Mouse (Mus musculus) cerebellum, postnatal 4 days (tissue): ENCODE results near the gene Apc2.

Experiments used
- DNase-seq, 2 experiments: peaks; one replicate each; pipeline ENCODE4 v3.0.0; 2022; ENCODE audit warnings: low spot score in 2 of 2, mixed read lengths in 1 of 2

The Apc2 gene

GRCm38 (mm10) chr10:80262776-80263365 is 32.9 kb upstream of the Apc2 start:
- DNase-seq = no peak

- peak; percentile 96 to 99 for DNase-seq
These were observed 31.2 kb upstream of the Apc2 start for GRCm38 (mm10) chr10:80264341-80265148.

- DNase-seq = no peak
These were observed 30.7 kb upstream of the Apc2 start for GRCm38 (mm10) chr10:80265149-80265486.

- no peak for DNase-seq
These were observed 25.7 kb upstream of the Apc2 start for GRCm38 (mm10) chr10:80270099-80270498.

GRCm38 (mm10) chr10:80270734-80271181 is 25.0 kb upstream of the Apc2 start:
- no peak for DNase-seq

GRCm38 (mm10) chr10:80271186-80271843 is 24.5 kb upstream of the Apc2 start:
- DNase-seq = no peak

- no peak for DNase-seq
These were observed 23.7 kb upstream of the Apc2 start for GRCm38 (mm10) chr10:80271870-80272585.

GRCm38 (mm10) chr10:80273847-80274246 is 21.9 kb upstream of the Apc2 start:
- DNase-seq = no peak

- DNase-seq = no peak
These were observed 19.5 kb upstream of the Apc2 start for GRCm38 (mm10) chr10:80276238-80276637.

- no peak for DNase-seq
These were observed 17.4 kb upstream of the Apc2 start for GRCm38 (mm10) chr10:80278390-80278789.

- no peak for DNase-seq
These were observed 16.5 kb upstream of the Apc2 start for GRCm38 (mm10) chr10:80279273-80279672.

- no peak for DNase-seq
These were observed 14.5 kb upstream of the Apc2 start for GRCm38 (mm10) chr10:80281304-80281703.

- DNase-seq = no peak
These were observed 13.8 kb upstream of the Apc2 start for GRCm38 (mm10) chr10:80281921-80282371.

GRCm38 (mm10) chr10:80282481-80283441 is 13.0 kb upstream of the Apc2 start:
- DNase-seq = no peak

- no peak for DNase-seq
These were observed 10.3 kb upstream of the Apc2 start for GRCm38 (mm10) chr10:80285222-80286070.

GRCm38 (mm10) chr10:80288097-80288496 is 7.7 kb upstream of the Apc2 start:
- DNase-seq = no peak

GRCm38 (mm10) chr10:80288657-80289056 is 7.1 kb upstream of the Apc2 start:
- DNase-seq = no peak

GRCm38 (mm10) chr10:80292251-80293146 is 3.3 kb upstream of the Apc2 start, which contains the start of gene Rps15:
Gene Rps15, plus strand, starts transcription at chr10:80292453.
- peak; percentile 88 to 96 for DNase-seq

GRCm38 (mm10) chr10:80293325-80293724 is 2.5 kb upstream of the Apc2 start:
- DNase-seq = no peak
